Comparison of ENCODE assay signal across 28 mouse cellular contexts in genomic region chr3:24938507-24939182, GRCm38 (mm10).
DNase-seq lines count a peak whose midpoint lies in the region; ATAC-seq and TF ChIP-seq lines count a peak whose summit lies in the region.
"Had no signal": no experiment of that assay in that cellular context is flagged by ENCODE, and none has a peak within 500 bp of the region (broad histone marks: within the 10 kb centered on the region; RNA-seq: fewer than 3 reads in every experiment).

No protein-coding gene starts in this region.

- no peak overlapping the region for H3K4me2 ChIP-seq in midbrain, embryonic 12.5 days (replicated peaks)
- H3K4me2 ChIP-seq in midbrain, postnatal 0 days (ENCODE audit: low read depth, low read length, poor library complexity, severe bottlenecking) = no peak overlapping the region
- H3K4me2 ChIP-seq in forebrain, embryonic 16.5 days (ENCODE audit: low read length) = no peak overlapping the region
- no peak overlapping the region for H3K4me2 ChIP-seq in midbrain, embryonic 16.5 days (ENCODE audit: low read length)
- no peak overlapping the region for H3K4me2 ChIP-seq in intestine, postnatal 0 days (replicated peaks; ENCODE audit: low read depth)
- H3K4me2 ChIP-seq: embryonic facial prominence, embryonic 15.5 days; intestine, embryonic 15.5 days had no signal

- no peak overlapping the region for H3K4me3 ChIP-seq in midbrain, embryonic 12.5 days
- no peak overlapping the region for H3K4me3 ChIP-seq in midbrain, postnatal 0 days (ENCODE audit: low read depth, low read length)
- H3K4me3 ChIP-seq in forebrain, embryonic 16.5 days (replicated peaks; ENCODE audit: low read length) = no peak overlapping the region
- no peak overlapping the region for H3K4me3 ChIP-seq in midbrain, embryonic 16.5 days (ENCODE audit: low read depth, low read length)
- no peak overlapping the region for H3K4me3 ChIP-seq in left cerebral cortex, adult 2 months
- no peak overlapping the region for H3K4me3 ChIP-seq in intestine, postnatal 0 days (ENCODE audit: low read depth, low read length)
- H3K4me3 ChIP-seq: embryonic facial prominence, embryonic 10.5 days; embryonic facial prominence, embryonic 15.5 days; intestine, embryonic 15.5 days had no signal

- WGBS in midbrain, embryonic 12.5 days = 73% methylated on average over 5 of the region's 5 CpGs
- 66% methylated on average over 5 of the region's 5 CpGs for WGBS in midbrain, postnatal 0 days
- WGBS in forebrain, embryonic 16.5 days = 50% methylated on average over 5 of the region's 5 CpGs
- WGBS in midbrain, embryonic 16.5 days = 49% methylated on average over 5 of the region's 5 CpGs
- 91% methylated on average over 5 of the region's 5 CpGs for WGBS in intestine, postnatal 0 days

- no peaks in the 10 kb centered on the region for H3K9me3 ChIP-seq in midbrain, embryonic 12.5 days
- H3K9me3 ChIP-seq in midbrain, postnatal 0 days (ENCODE audit: low read length) = no peaks in the 10 kb centered on the region
- H3K9me3 ChIP-seq in forebrain, embryonic 16.5 days (ENCODE audit: control insufficient read depth, low read length) = no peaks in the 10 kb centered on the region
- no peaks in the 10 kb centered on the region for H3K9me3 ChIP-seq in midbrain, embryonic 16.5 days (replicated peaks; ENCODE audit: control insufficient read depth, low read length, poor library complexity, severe bottlenecking)
- H3K9me3 ChIP-seq in intestine, postnatal 0 days (ENCODE audit: control insufficient read depth) = no peaks in the 10 kb centered on the region
- H3K9me3 ChIP-seq: embryonic facial prominence, embryonic 10.5 days; embryonic facial prominence, embryonic 15.5 days; G1E; intestine, embryonic 15.5 days had no signal

- H3K27ac ChIP-seq in midbrain, embryonic 12.5 days (replicated peaks) = no peak overlapping the region
- H3K27ac ChIP-seq in midbrain, postnatal 0 days (ENCODE audit: low read depth, low read length) = no peak overlapping the region
- no peak overlapping the region for H3K27ac ChIP-seq in forebrain, embryonic 16.5 days (ENCODE audit: low read length)
- H3K27ac ChIP-seq in midbrain, embryonic 16.5 days (ENCODE audit: low read length) = no peak overlapping the region
- H3K27ac ChIP-seq in left cerebral cortex, adult 2 months = no peak overlapping the region
- no peak overlapping the region for H3K27ac ChIP-seq in intestine, postnatal 0 days (ENCODE audit: low read depth, low read length)
- H3K27ac ChIP-seq: embryonic facial prominence, embryonic 10.5 days; embryonic facial prominence, embryonic 15.5 days; intestine, embryonic 15.5 days; liver, embryonic 14.5 days; macrophage had no signal

- H3K4me1 ChIP-seq in midbrain, embryonic 12.5 days = no peaks in the 10 kb centered on the region
- H3K4me1 ChIP-seq in midbrain, postnatal 0 days (ENCODE audit: insufficient read depth, low read length) = no peaks in the 10 kb centered on the region
- H3K4me1 ChIP-seq in forebrain, embryonic 16.5 days (replicated peaks; ENCODE audit: control insufficient read depth, insufficient read depth, low read length) = 0 out of 2 replicates have a peak, but pooled peaks cover 4% of the 10 kb centered on the region
- no peaks in the 10 kb centered on the region for H3K4me1 ChIP-seq in midbrain, embryonic 16.5 days (ENCODE audit: control insufficient read depth, insufficient read depth, low read length)
- H3K4me1 ChIP-seq in intestine, postnatal 0 days (replicated peaks; ENCODE audit: control insufficient read depth, insufficient read depth, low read length) = no peaks in the 10 kb centered on the region
- H3K4me1 ChIP-seq: embryonic facial prominence, embryonic 10.5 days; embryonic facial prominence, embryonic 15.5 days; intestine, embryonic 15.5 days had no signal

- no peak overlapping the region for H3K9ac ChIP-seq in midbrain, embryonic 12.5 days (replicated peaks)
- H3K9ac ChIP-seq in midbrain, postnatal 0 days (replicated peaks; ENCODE audit: low read length, poor library complexity, severe bottlenecking) = no peak overlapping the region
- no peak overlapping the region for H3K9ac ChIP-seq in forebrain, embryonic 16.5 days (replicated peaks; ENCODE audit: low read depth, low read length)
- H3K9ac ChIP-seq in midbrain, embryonic 16.5 days (ENCODE audit: low read depth, low read length) = no peak overlapping the region
- no peak overlapping the region for H3K9ac ChIP-seq in intestine, postnatal 0 days (ENCODE audit: low read depth, low read length)
- H3K9ac ChIP-seq: embryonic facial prominence, embryonic 15.5 days; intestine, embryonic 15.5 days; liver, embryonic 14.5 days had no signal

- ATAC-seq in frontal cortex, adult (ENCODE audit: low TSS enrichment) = peak; percentile 90
- ATAC-seq in midbrain, embryonic 12.5 days (ENCODE audit: low FRiP score, low read depth) = peak; percentile 87
- ATAC-seq in midbrain, postnatal 0 days (ENCODE audit: low FRiP score) = no peak
- peak; percentile 82 for ATAC-seq in forebrain, embryonic 16.5 days
- ATAC-seq in midbrain, embryonic 16.5 days = peak; percentile 68; the same call in 1 of the 2 replicates
- no peak for ATAC-seq in intestine, postnatal 0 days
- ATAC-seq: hindbrain, embryonic 16.5 days; intestine, embryonic 15.5 days had no signal

- no peak for TF ChIP-seq CTCF in midbrain, postnatal 0 days (IDR thresholded peaks at IDR 0.05)
- no peak for TF ChIP-seq CTCF in left cerebral cortex, adult 2 months (IDR thresholded peaks at IDR 0.05)
- no peak for TF ChIP-seq CTCF in intestine, postnatal 0 days (IDR thresholded peaks at IDR 0.05; ENCODE audit: low read depth)

- no peak for DNase-seq in frontal cortex, postnatal 14 days (ENCODE audit: low spot score in 2 of 2)
- no peak for DNase-seq in midbrain, postnatal 0 days (ENCODE audit: low spot score)
- no peak for DNase-seq in left cerebral cortex, adult 2 months (ENCODE audit: extremely low spot score in 1 of 2, low spot score in 2 of 2)
- DNase-seq: adrenal gland, adult 8-10 months; cerebellum, adult 11-12 months; cerebellum, postnatal 14 days; gastrocnemius, postnatal 14 days; kidney, adult 9 months; kidney, postnatal 10 days; layer of hippocampus, postnatal 36 days; liver; lung, adult 2 months; lung, postnatal 10 days; right cerebral cortex, adult 18-20 months; spleen, adult 18-20 months; thymus, postnatal 14 days had no signal

- no peaks in the 10 kb centered on the region for H3K27me3 ChIP-seq in midbrain, embryonic 12.5 days
- H3K27me3 ChIP-seq in midbrain, postnatal 0 days (ENCODE audit: insufficient read depth, low read length) = no peaks in the 10 kb centered on the region
- H3K27me3 ChIP-seq in forebrain, embryonic 16.5 days (replicated peaks; ENCODE audit: control insufficient read depth, insufficient read depth, low read length) = no peaks in the 10 kb centered on the region
- no peaks in the 10 kb centered on the region for H3K27me3 ChIP-seq in midbrain, embryonic 16.5 days (ENCODE audit: control insufficient read depth, insufficient read depth, low read depth, low read length)
- no peaks in the 10 kb centered on the region for H3K27me3 ChIP-seq in intestine, postnatal 0 days (replicated peaks; ENCODE audit: control insufficient read depth, insufficient read depth, low read length)
- H3K27me3 ChIP-seq: embryonic facial prominence, embryonic 15.5 days; intestine, embryonic 15.5 days had no signal

- H3K36me3 ChIP-seq in midbrain, embryonic 12.5 days = no peaks in the 10 kb centered on the region
- no peaks in the 10 kb centered on the region for H3K36me3 ChIP-seq in midbrain, postnatal 0 days (ENCODE audit: insufficient read depth, low read length)
- no peaks in the 10 kb centered on the region for H3K36me3 ChIP-seq in forebrain, embryonic 16.5 days (ENCODE audit: control insufficient read depth, insufficient read depth)
- no peaks in the 10 kb centered on the region for H3K36me3 ChIP-seq in midbrain, embryonic 16.5 days (ENCODE audit: control insufficient read depth, insufficient read depth, low read length)
- H3K36me3 ChIP-seq in intestine, postnatal 0 days (ENCODE audit: control insufficient read depth, insufficient read depth) = no peaks in the 10 kb centered on the region
- H3K36me3 ChIP-seq: embryonic facial prominence, embryonic 10.5 days; embryonic facial prominence, embryonic 15.5 days; G1E; intestine, embryonic 15.5 days had no signal

- intact Hi-C loops in left cerebral cortex, adult 2 months (cut with DNase I) = no loop called here

Comparison
In these comparisons a context has a peak if more than half of its experiments do, and no peak if none do; other contexts are left out.
1. ATAC-seq: peak in frontal cortex, adult (single experiment), midbrain, embryonic 12.5 days (single experiment), forebrain, embryonic 16.5 days (single experiment) and midbrain, embryonic 16.5 days (single experiment); none in midbrain, postnatal 0 days (single experiment) and intestine, postnatal 0 days (single experiment).